ENCODE assay signal across 13 mouse cellular contexts in the genomic region with DNA sequence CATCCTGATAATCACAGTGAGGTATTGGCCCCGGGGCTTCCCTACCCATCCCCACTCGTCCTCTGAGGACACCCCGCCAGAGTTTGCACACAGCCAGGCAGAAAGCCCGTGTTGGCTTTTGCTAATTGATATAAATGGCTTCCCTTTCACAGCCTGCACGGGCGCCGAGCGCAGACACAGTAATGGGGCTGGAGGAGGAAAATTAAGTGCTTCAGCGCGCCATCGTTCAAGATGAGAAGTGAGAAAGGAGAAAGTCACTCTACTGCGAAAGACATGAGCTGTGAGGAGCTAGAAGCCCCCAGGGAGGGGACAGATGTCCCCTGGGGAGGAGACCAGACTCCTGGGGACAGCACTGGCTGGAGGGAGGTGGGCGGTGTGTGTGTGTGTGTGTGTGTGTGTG.
DNase-seq lines count a peak whose midpoint lies in the region; ATAC-seq and TF ChIP-seq lines count a peak whose summit lies in the region.
"Had no signal": no experiment of that assay in that cellular context is flagged by ENCODE, and none has a peak within 500 bp of the region (broad histone marks: within the 10 kb centered on the region; RNA-seq: fewer than 3 reads in every experiment).

No protein-coding gene starts in this region.

- TF ChIP-seq CTCF in layer of hippocampus, adult 2 months (conservative IDR thresholded peaks at IDR 0.05) = no peak

- H3K27me3 ChIP-seq in heart, embryonic 10.5 days (ENCODE audit: insufficient read depth, poor library complexity, severe bottlenecking) = 0 out of 2 replicates have a peak, but pooled peaks cover 9% of the 10 kb centered on the region
- peaks cover 19% of the 10 kb centered on the region; the same call in 1 of the 2 replicates for H3K27me3 ChIP-seq in forebrain, embryonic 12.5 days
- no peaks in the 10 kb centered on the region; the same call in 1 of the 2 replicates for H3K27me3 ChIP-seq in limb, embryonic 10.5 days (ENCODE audit: low read depth, poor library complexity, severe bottlenecking)

- ATAC-seq in forebrain, embryonic 12.5 days (ENCODE audit: low FRiP score) = no peak; the same call in 1 of the 2 replicates
- peak; percentile 10; the same call in 1 of the 2 replicates for ATAC-seq in neutrophil, adult 5-6 weeks (ENCODE audit: extremely low read depth, insufficient number of reproducible peaks, low FRiP score, poor library complexity, severe bottlenecking)

- H3K36me3 ChIP-seq in heart, embryonic 10.5 days = no peaks in the 10 kb centered on the region
- H3K36me3 ChIP-seq in forebrain, embryonic 12.5 days (replicated peaks) = no peaks in the 10 kb centered on the region
- H3K36me3 ChIP-seq in limb, embryonic 10.5 days = no peaks in the 10 kb centered on the region
- H3K36me3 ChIP-seq: lung, embryonic 15.5 days had no signal

- no peaks in the 10 kb centered on the region for H3K9me3 ChIP-seq in heart, embryonic 10.5 days
- H3K9me3 ChIP-seq in forebrain, embryonic 12.5 days = no peaks in the 10 kb centered on the region
- H3K9me3 ChIP-seq in limb, embryonic 10.5 days (replicated peaks) = no peaks in the 10 kb centered on the region
- H3K9me3 ChIP-seq: lung, embryonic 15.5 days had no signal

- DNase-seq in heart, embryonic 10.5 days (ENCODE audit: low spot score) = no peak
- no peak for DNase-seq in heart, postnatal 4 days
- DNase-seq in limb, embryonic 10.5 days (ENCODE audit: low spot score) = no peak
- no peak for DNase-seq in left cerebral cortex, adult 11 months (ENCODE audit: low spot score)
- DNase-seq in layer of hippocampus, adult 2 months (ENCODE audit: low spot score in 2 of 2) = no peak
- DNase-seq in thymus, postnatal 25 days = no peak
- DNase-seq: cerebellum, adult 11-12 months; heart, postnatal 14 days; kidney, postnatal 36 days; thymus, postnatal 36 days had no signal

- H3K4me3 ChIP-seq in heart, embryonic 10.5 days = no peak overlapping the region
- no peak overlapping the region for H3K4me3 ChIP-seq in forebrain, embryonic 12.5 days (replicated peaks)
- H3K4me3 ChIP-seq in limb, embryonic 10.5 days = no peak overlapping the region
- no peak overlapping the region for H3K4me3 ChIP-seq in layer of hippocampus, adult 2 months
- H3K4me3 ChIP-seq: lung, embryonic 15.5 days had no signal

- no peak overlapping the region for H3K4me2 ChIP-seq in forebrain, embryonic 12.5 days
- H3K4me2 ChIP-seq: lung, embryonic 15.5 days had no signal

- H3K4me1 ChIP-seq in heart, embryonic 10.5 days = peaks cover 62% of the 10 kb centered on the region
- H3K4me1 ChIP-seq in forebrain, embryonic 12.5 days = peaks cover 33% of the 10 kb centered on the region
- H3K4me1 ChIP-seq in limb, embryonic 10.5 days = peaks cover 61% of the 10 kb centered on the region

- 71% methylated on average over 13 of the region's 13 CpGs for WGBS in heart, embryonic 10.5 days
- 44% methylated on average over 13 of the region's 13 CpGs for WGBS in forebrain, embryonic 12.5 days
- 35% methylated on average over 13 of the region's 13 CpGs for WGBS in limb, embryonic 10.5 days

- H3K9ac ChIP-seq in forebrain, embryonic 12.5 days = 0 out of 2 replicates have a peak overlapping the region, but pooled peaks have one; percentile 4
- H3K9ac ChIP-seq: lung, embryonic 15.5 days had no signal

- peak overlapping the region; percentile 57 for H3K27ac ChIP-seq in heart, embryonic 10.5 days
- H3K27ac ChIP-seq in forebrain, embryonic 12.5 days = peak overlapping the region; percentile 26; the same call in 1 of the 2 replicates
- H3K27ac ChIP-seq in limb, embryonic 10.5 days = peak overlapping the region; percentile 72
- H3K27ac ChIP-seq in layer of hippocampus, adult 2 months = no peak overlapping the region
- H3K27ac ChIP-seq: lung, embryonic 15.5 days had no signal
